ENCODE assay signal across 11 mouse cellular contexts in genomic region chr17:88774103-88774526, GRCm38 (mm10). TPM values are rescaled to one million over a fixed set of nuclear protein-coding genes. Genes with fewer than 3 reads are reported as not detected.
DNase-seq lines count a peak whose midpoint lies in the region; ATAC-seq lines count a peak whose summit lies in the region.
"Had no signal": no experiment of that assay in that cellular context is flagged by ENCODE, and none has a peak within 500 bp of the region (broad histone marks: within the 10 kb centered on the region; RNA-seq: fewer than 3 reads in every experiment).

No protein-coding gene starts in this region.

- intact Hi-C loops in left cerebral cortex, postnatal 4 days (cut with DNase I), result no loop called here

- no peak overlapping the region for H3K4me3 ChIP-seq in embryonic facial prominence, embryonic 13.5 days
- H3K4me3 ChIP-seq in embryonic facial prominence, embryonic 10.5 days, result no peak overlapping the region
- H3K4me3 ChIP-seq in hindbrain, embryonic 14.5 days (replicated peaks; ENCODE audit: low read length), result no peak overlapping the region
- H3K4me3 ChIP-seq: midbrain, embryonic 12.5 days had no signal

- no peaks in the 10 kb centered on the region for H3K27me3 ChIP-seq in embryonic facial prominence, embryonic 13.5 days
- no peaks in the 10 kb centered on the region; the same call in 1 of the 2 replicates for H3K27me3 ChIP-seq in embryonic facial prominence, embryonic 10.5 days (replicated peaks; ENCODE audit: low read depth, poor library complexity, severe bottlenecking)
- H3K27me3 ChIP-seq in hindbrain, embryonic 14.5 days (ENCODE audit: control insufficient read depth, insufficient read depth, low read length), result no peaks in the 10 kb centered on the region

- WGBS in embryonic facial prominence, embryonic 13.5 days, result 35% methylated on average over 9 of the region's 9 CpGs
- WGBS in embryonic facial prominence, embryonic 10.5 days, result 64% methylated on average over 9 of the region's 9 CpGs
- WGBS in hindbrain, embryonic 14.5 days, result 22% methylated on average over 9 of the region's 9 CpGs

- DNase-seq in embryonic facial prominence, embryonic 10.5 days (ENCODE audit: low spot score), result no peak
- DNase-seq in left cerebral cortex, postnatal 4 days, result peak; percentile 20
- no peak for DNase-seq in left cerebral cortex, adult 18-20 months (ENCODE audit: low spot score in 2 of 2)
- DNase-seq in hindbrain, embryonic 14.5 days (ENCODE audit: low spot score), result peak; percentile 42
- DNase-seq in neural tube, embryonic 10.5 days (ENCODE audit: extremely low spot score, low spot score), result peak; percentile 40
- DNase-seq in B cell, adult 2 months, result no peak
- DNase-seq in adrenal gland, adult 8-10 months, result no peak
- DNase-seq: kidney, postnatal 14 days had no signal

- peak overlapping the region; percentile 9; the same call in 1 of the 2 replicates for H3K4me2 ChIP-seq in embryonic facial prominence, embryonic 13.5 days
- H3K4me2 ChIP-seq in hindbrain, embryonic 14.5 days (replicated peaks), result no peak overlapping the region
- H3K4me2 ChIP-seq: midbrain, embryonic 12.5 days had no signal

- no peaks in the 10 kb centered on the region for H3K9me3 ChIP-seq in embryonic facial prominence, embryonic 13.5 days
- no peaks in the 10 kb centered on the region for H3K9me3 ChIP-seq in embryonic facial prominence, embryonic 10.5 days
- H3K9me3 ChIP-seq in hindbrain, embryonic 14.5 days (ENCODE audit: control insufficient read depth, low read length), result no peaks in the 10 kb centered on the region
- H3K9me3 ChIP-seq: midbrain, embryonic 12.5 days had no signal

- ATAC-seq in embryonic facial prominence, embryonic 13.5 days (ENCODE audit: insufficient number of reproducible peaks, insufficient read depth, low FRiP score, low TSS enrichment, low read depth), result no peak
- ATAC-seq in hindbrain, embryonic 14.5 days (ENCODE audit: low FRiP score), result peak; percentile 46; the same call in 1 of the 2 replicates

- H3K36me3 ChIP-seq in embryonic facial prominence, embryonic 13.5 days, result no peaks in the 10 kb centered on the region
- no peaks in the 10 kb centered on the region for H3K36me3 ChIP-seq in embryonic facial prominence, embryonic 10.5 days (replicated peaks)
- H3K36me3 ChIP-seq in hindbrain, embryonic 14.5 days (replicated peaks; ENCODE audit: control insufficient read depth, insufficient read depth), result no peaks in the 10 kb centered on the region
- H3K36me3 ChIP-seq: midbrain, embryonic 12.5 days had no signal

- H3K4me1 ChIP-seq in embryonic facial prominence, embryonic 13.5 days, result peaks cover 13% of the 10 kb centered on the region
- H3K4me1 ChIP-seq in embryonic facial prominence, embryonic 10.5 days, result no peaks in the 10 kb centered on the region
- H3K4me1 ChIP-seq in hindbrain, embryonic 14.5 days (replicated peaks; ENCODE audit: control insufficient read depth, insufficient read depth, low read length), result peaks cover 11% of the 10 kb centered on the region

- no peak overlapping the region for H3K27ac ChIP-seq in embryonic facial prominence, embryonic 13.5 days
- H3K27ac ChIP-seq in embryonic facial prominence, embryonic 10.5 days (replicated peaks), result no peak overlapping the region
- peak overlapping the region; percentile 75 for H3K27ac ChIP-seq in hindbrain, embryonic 14.5 days
- H3K27ac ChIP-seq: liver, embryonic 14.5 days; midbrain, embryonic 12.5 days had no signal

- no peak overlapping the region for H3K9ac ChIP-seq in embryonic facial prominence, embryonic 13.5 days
- no peak overlapping the region for H3K9ac ChIP-seq in hindbrain, embryonic 14.5 days
- H3K9ac ChIP-seq: liver, embryonic 14.5 days; midbrain, embryonic 12.5 days had no signal

RNA-seq across cellular contexts. Expression of gene Lhcgr, which starts 17.7 kb away (rescaled TPM):
- polyA plus RNA-seq in embryonic facial prominence, embryonic 13.5 days (2015; fragmentation: Nextera tagmentation; extraction: Ambion mirVana), result 0.10 and 0.15 TPM in 2 replicates
- polyA plus RNA-seq in embryonic facial prominence, embryonic 10.5 days (2016; fragmentation: Nextera tagmentation; extraction: Ambion mirVana), result not detected in 2 replicates
- total RNA-seq in left cerebral cortex, postnatal 4 days (2021), result under 1 TPM; 0.46 to 0.93 TPM
- under 1 TPM; 0.58 to 0.75 TPM for total RNA-seq in left cerebral cortex, adult 18-20 months (2021)
- 3.3 and 4.1 TPM in 2 replicates for polyA plus RNA-seq in hindbrain, embryonic 14.5 days (2014; fragmentation: Nextera tagmentation; extraction: Ambion mirVana)
- total RNA-seq in adrenal gland, adult 8-10 months (2022), result under 1 TPM in 3 of 4 experiments, not detected in 1; 0.08 to 0.49 (median 0.44) TPM
- polyA plus RNA-seq: liver, embryonic 14.5 days had no signal

Comparison
In these comparisons a context has a peak if more than half of its experiments do, and no peak if none do; other contexts are left out.
1. DNase-seq: peak in left cerebral cortex, postnatal 4 days (single experiment), hindbrain, embryonic 14.5 days (single experiment) and neural tube, embryonic 10.5 days (single experiment); none in embryonic facial prominence, embryonic 10.5 days (single experiment), left cerebral cortex, adult 18-20 months (0 of 2), B cell, adult 2 months (0 of 2) and adrenal gland, adult 8-10 months (single experiment).